Mouse (Mus musculus): Measurements from ENCODE around the gene Vps37b. TPM values are rescaled to one million over a fixed set of nuclear protein-coding genes. Genes with fewer than 3 reads are reported as not detected.

Gene Vps37b
- total RNA-seq, 1 experiment from 2014 or later: 121 TPM

GRCm38 (mm10) chr5:124027702-124028470, 4.2 kb downstream of the Vps37b start:
- no peak for ATAC-seq (replicated peaks; ENCODE audit: insufficient number of reproducible peaks, low FRiP score, low TSS enrichment, poor library complexity, severe bottlenecking)

- 0 out of 2 replicates have a peak, but pooled peaks have one; percentile 6 for ATAC-seq (replicated peaks; ENCODE audit: insufficient number of reproducible peaks, low FRiP score, low TSS enrichment, poor library complexity, severe bottlenecking)
Measured at GRCm38 (mm10) chr5:124026568-124026967, 5.5 kb downstream of the Vps37b start.

- ATAC-seq (replicated peaks; ENCODE audit: insufficient number of reproducible peaks, low FRiP score, low TSS enrichment, poor library complexity, severe bottlenecking): 0 out of 2 replicates have a peak, but pooled peaks have one; percentile 1
Measured at GRCm38 (mm10) chr5:124025587-124026441, 6.3 kb downstream of the Vps37b start.

GRCm38 (mm10) chr5:124025146-124025545, 6.9 kb downstream of the Vps37b start:
- peak; percentile 71 for ATAC-seq (replicated peaks; ENCODE audit: insufficient number of reproducible peaks, low FRiP score, low TSS enrichment, poor library complexity, severe bottlenecking)

GRCm38 (mm10) chr5:124024677-124025076, 7.4 kb downstream of the Vps37b start:
- ATAC-seq (replicated peaks; ENCODE audit: insufficient number of reproducible peaks, low FRiP score, low TSS enrichment, poor library complexity, severe bottlenecking): 0 out of 2 replicates have a peak, but pooled peaks have one; percentile 0

DNA sequence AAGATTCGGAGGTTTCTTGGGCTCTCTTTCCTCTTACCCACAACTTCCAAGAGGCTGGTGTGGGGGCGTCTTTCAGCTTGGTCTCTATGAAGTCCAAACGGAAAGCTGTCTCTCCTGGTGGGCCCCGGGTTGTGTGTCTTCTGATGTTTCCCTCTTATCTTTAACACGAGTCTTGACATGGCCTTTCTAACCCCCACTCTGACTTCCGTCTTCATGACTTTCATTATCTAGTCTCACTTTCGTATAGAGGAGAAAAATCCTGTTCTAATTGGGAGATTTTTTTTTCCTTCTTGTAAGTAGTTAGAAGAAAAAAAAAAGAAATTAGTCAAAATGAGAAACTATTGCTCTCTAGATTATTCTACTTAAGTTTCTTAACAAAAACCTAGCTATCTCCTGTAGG, 9.7 kb downstream of the Vps37b start:
- no peak for ATAC-seq (replicated peaks; ENCODE audit: insufficient number of reproducible peaks, low FRiP score, low TSS enrichment, poor library complexity, severe bottlenecking)

GRCm38 (mm10) chr5:124021701-124022100, 10.4 kb downstream of the Vps37b start:
- ATAC-seq (replicated peaks; ENCODE audit: insufficient number of reproducible peaks, low FRiP score, low TSS enrichment, poor library complexity, severe bottlenecking): no peak

DNA sequence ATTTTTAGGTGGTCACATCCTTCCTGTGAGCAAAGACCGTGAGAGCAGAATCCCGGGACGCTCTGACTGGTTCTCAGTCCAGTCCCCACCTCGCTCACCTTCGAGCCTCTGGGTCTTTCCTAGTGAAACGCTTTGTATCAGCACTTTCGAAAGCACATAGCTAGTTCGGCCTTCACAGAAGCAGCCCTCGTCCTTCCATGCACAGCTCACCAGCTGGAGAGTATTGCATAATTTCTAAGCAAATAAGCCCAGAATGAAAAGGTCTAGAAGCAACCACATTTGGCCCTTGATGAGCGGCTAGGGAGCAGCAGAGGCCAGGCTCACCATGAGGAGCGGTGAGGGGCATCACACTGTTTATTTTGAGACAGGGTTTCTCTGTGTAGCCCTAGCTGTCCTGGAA, 10.9 kb downstream of the Vps37b start:
- ATAC-seq (replicated peaks; ENCODE audit: insufficient number of reproducible peaks, low FRiP score, low TSS enrichment, poor library complexity, severe bottlenecking): no peak

DNA sequence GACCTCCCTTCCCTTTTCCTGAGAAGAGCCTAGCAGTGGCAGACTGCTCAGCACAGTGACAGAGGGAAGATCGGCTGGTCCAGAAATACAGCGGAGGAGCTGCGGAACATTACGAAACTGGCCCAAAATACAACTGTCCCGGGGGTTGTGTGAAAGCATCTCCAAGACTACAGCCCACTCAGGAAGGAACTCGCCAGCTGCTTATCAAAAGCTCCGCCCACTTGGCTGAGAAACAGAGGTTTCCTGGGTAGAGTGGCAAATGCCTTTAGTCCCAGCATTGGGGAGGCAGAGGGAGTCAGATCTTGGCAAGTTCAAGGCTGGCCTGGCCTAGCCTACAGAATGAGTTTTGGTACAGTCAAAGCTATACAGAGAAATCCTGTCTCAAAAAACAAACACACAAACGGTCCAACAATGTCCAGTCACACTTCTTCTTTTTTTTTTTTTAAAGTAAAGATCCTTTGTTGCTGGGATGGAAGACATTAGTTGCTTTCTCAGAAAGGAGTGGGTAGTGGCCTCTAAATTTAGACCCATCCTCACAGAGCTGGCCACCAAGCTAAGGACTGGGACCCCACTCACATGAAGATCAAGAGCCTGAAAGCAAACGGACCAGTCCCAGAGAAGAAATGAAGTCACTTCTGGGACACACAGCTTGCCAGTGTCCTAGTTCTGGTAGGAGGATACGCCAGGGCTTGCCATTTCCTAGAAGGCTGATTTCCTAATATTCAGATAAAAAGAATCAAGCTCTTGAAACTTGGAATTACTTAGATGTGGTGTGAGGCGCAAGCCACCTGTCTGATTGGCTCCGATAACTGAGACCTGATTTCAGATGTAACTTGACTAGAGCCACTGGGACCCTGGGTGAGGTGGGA, 12.5 kb downstream of the Vps37b start:
- ATAC-seq (replicated peaks; ENCODE audit: insufficient number of reproducible peaks, low FRiP score, low TSS enrichment, poor library complexity, severe bottlenecking): 0 out of 2 replicates have a peak, but pooled peaks have one; percentile 8

DNA sequence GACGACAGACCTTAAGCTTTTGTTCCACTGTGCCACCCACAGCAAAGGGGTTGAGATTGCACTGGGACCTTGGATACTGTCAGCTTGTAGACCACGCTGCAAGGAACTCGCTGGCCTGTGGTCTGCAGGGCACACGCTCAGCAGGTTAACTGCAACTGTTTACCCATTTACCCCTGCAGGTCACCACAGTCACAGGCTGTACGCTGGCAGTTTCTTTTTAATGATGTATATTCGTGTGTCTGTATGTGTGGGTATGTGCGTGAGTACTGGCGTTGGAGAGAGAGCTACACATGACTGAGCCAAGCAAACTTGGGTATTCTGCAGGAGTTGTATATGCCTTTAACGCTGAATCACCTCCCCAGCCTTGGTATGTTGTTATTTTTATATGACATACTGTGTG, 13.4 kb downstream of the Vps37b start:
- ATAC-seq (replicated peaks; ENCODE audit: insufficient number of reproducible peaks, low FRiP score, low TSS enrichment, poor library complexity, severe bottlenecking): no peak

- no peak for ATAC-seq (replicated peaks; ENCODE audit: insufficient number of reproducible peaks, low FRiP score, low TSS enrichment, poor library complexity, severe bottlenecking)
Measured at GRCm38 (mm10) chr5:124017941-124018340, 14.1 kb downstream of the Vps37b start.

GRCm38 (mm10) chr5:124016291-124016821, 15.7 kb downstream of the Vps37b start:
- ATAC-seq (replicated peaks; ENCODE audit: insufficient number of reproducible peaks, low FRiP score, low TSS enrichment, poor library complexity, severe bottlenecking): no peak; the same call in 1 of the 2 replicates

- no peak for ATAC-seq (replicated peaks; ENCODE audit: insufficient number of reproducible peaks, low FRiP score, low TSS enrichment, poor library complexity, severe bottlenecking)
Measured at GRCm38 (mm10) chr5:124015727-124016126, 16.3 kb downstream of the Vps37b start.

- ATAC-seq (replicated peaks; ENCODE audit: insufficient number of reproducible peaks, low FRiP score, low TSS enrichment, poor library complexity, severe bottlenecking): peak; percentile 15; the same call in 1 of the 2 replicates
Measured at GRCm38 (mm10) chr5:124014791-124015251, 17.2 kb downstream of the Vps37b start.

- ATAC-seq (replicated peaks; ENCODE audit: insufficient number of reproducible peaks, low FRiP score, low TSS enrichment, poor library complexity, severe bottlenecking): no peak
Measured at GRCm38 (mm10) chr5:124014180-124014579, 17.9 kb downstream of the Vps37b start.

DNA sequence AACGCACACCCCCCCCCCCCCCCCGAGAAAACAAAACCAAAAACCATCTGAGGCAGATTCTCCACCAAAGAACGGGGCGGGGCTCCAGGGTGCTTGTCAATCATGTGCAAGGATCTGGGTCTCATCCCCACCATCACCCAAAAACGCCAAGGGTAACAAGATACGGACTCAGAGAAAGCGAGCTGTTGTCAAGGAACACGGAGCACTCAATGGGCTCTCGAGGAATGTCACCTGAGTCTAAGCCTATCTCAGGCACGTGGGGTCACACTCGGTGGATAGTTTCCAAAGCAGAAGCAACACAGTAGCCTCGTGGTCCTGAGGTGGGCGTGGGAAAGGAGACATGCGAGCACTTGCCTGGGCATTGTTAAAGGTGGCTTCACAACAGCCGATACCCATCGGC, 18.3 kb downstream of the Vps37b start:
- ATAC-seq (replicated peaks; ENCODE audit: insufficient number of reproducible peaks, low FRiP score, low TSS enrichment, poor library complexity, severe bottlenecking): no peak

DNA sequence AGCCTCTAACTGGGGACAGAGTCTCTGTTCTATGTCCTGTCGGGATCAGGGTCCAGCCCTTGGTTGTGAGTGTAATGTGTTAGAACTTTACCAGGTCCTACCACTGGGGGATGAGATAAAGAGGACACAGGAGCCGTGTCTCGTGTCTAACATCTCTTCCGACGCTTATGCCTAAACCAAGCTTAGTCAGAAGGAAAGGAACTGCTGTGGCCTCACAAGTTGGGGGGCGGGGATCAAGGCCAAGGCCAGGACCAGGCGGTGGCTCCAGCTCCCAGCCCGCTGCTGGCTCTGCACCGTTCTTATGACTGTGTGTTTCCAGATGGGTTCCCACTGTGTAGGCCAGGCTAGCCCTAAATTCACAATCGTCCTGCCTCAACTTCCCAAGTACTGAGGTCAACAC, 19.2 kb downstream of the Vps37b start:
- no peak for ATAC-seq (replicated peaks; ENCODE audit: insufficient number of reproducible peaks, low FRiP score, low TSS enrichment, poor library complexity, severe bottlenecking)

DNA sequence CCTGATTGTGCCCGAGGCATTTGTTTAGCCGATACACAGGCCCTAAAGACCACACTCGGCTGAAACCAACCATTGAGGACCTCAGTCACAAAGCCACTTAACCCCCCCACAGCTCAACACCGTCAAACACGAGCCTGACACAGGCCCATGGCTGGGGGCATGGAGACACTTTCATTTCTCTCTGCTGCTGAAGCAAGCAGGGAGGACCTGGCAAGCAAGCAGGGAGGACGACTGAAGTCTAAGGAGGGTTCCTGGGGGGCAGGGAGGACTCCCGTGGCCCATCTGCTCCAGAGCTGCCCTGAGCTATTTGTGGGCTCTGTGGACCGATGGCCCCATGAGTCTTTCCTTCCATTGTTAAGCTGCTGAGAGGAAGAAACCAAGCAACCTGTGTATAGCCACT, 20.1 kb downstream of the Vps37b start:
- ATAC-seq (replicated peaks; ENCODE audit: insufficient number of reproducible peaks, low FRiP score, low TSS enrichment, poor library complexity, severe bottlenecking): no peak

All from monocyte, adult 5-6 weeks (primary cell).